Mouse (Mus musculus) spleen, adult 2 months (tissue): Measurements from ENCODE around the gene Trdn. TPM values are rescaled to one million over a fixed set of nuclear protein-coding genes. Genes with fewer than 3 reads are reported as not detected.

ENCODE experiments used
- DNase-seq, 2 experiments: peaks; one replicate each; pipeline versions ENCODE4 v3.0.0 to v3.0.0-alpha.2; 2012 to 2021; ENCODE audit warnings: low spot score in 2 of 2, low read depth in 1 of 2
- H3K27ac ChIP-seq: fragments of 200-500 bp; 2 replicates; pipeline ENCODE4 v1.5.1; 2012; ENCODE audit warnings: low read length, inconsistent platforms; ENCODE audit not compliant: insufficient read depth
- H3K27me3 ChIP-seq: fragments of 200-500 bp; 2 replicates; pipeline ENCODE4 v1.6.1; 2012; ENCODE audit warnings: mild to moderate bottlenecking, moderate library complexity, low read length, inconsistent platforms; ENCODE audit not compliant: control insufficient read depth, insufficient read depth
- H3K36me3 ChIP-seq: fragments of 200-500 bp; 2 replicates; pipeline ENCODE4 v1.6.1; 2012; ENCODE audit warnings: mild to moderate bottlenecking, low read length, inconsistent platforms; ENCODE audit not compliant: control insufficient read depth, insufficient read depth
- H3K4me1 ChIP-seq: fragments of 200-500 bp; 2 replicates; pipeline ENCODE4 v1.6.1; 2011; ENCODE audit warnings: inconsistent platforms; ENCODE audit not compliant: control insufficient read depth, insufficient read depth, insufficient read length
- H3K4me3 ChIP-seq: fragments of 200-500 bp; 2 replicates; pipeline ENCODE4 v1.5.1; 2011; ENCODE audit warnings: mild to moderate bottlenecking, inconsistent platforms; ENCODE audit not compliant: insufficient read depth, insufficient read length; ENCODE audit errors: extremely low read depth
- CTCF ChIP-seq: fragments of 200-500 bp; IDR thresholded peaks from 2 replicates; pipeline ENCODE4 v1.5.1; 2011; ENCODE audit warnings: mild to moderate bottlenecking, inconsistent platforms; ENCODE audit not compliant: insufficient read depth, insufficient read length, insufficient replicate concordance; ENCODE audit errors: extremely low read depth
- POLR2A ChIP-seq: fragments of 200-500 bp; IDR thresholded peaks from 2 replicates; pipeline ENCODE4 v1.6.1; 2011; ENCODE audit warnings: low read depth, low read length, inconsistent platforms
- WGBS: fragments of 180-500 bp; shearing (Covaris S2); methylation state at CpG from one replicate; pipeline ENCODE4 v1.1.7; 2018; 5-methylcytosine and 5-hydroxymethylcytosine counted together
- polyA plus RNA-seq: library from polyadenylated mRNA; depleted of rRNA; stranded (reverse); fragments of >200 nt; gene quantifications from 2 replicates; pipeline ENCODE4 v1.2.3, GENCODE M21; 2012; rRNA removed

Gene Trdn
- polyA plus RNA-seq, result 0.11 TPM in 1 of 2 replicates, not detected in the other

GRCm38 (mm10) chr10:33080254-33080653 is at the start of gene Trdn:
Gene Trdn, plus strand, starts transcription at chr10:33080554.
- H3K4me3 ChIP-seq, result no peak within 1 kb of the TSS
- no peak within 1 kb of the TSS for H3K27ac ChIP-seq
- TF ChIP-seq POLR2A (no peak), CTCF (no peak)

GRCm38 (mm10) chr10:33060771-33061170 is 19.6 kb upstream of the Trdn start:
- no peaks in the 10 kb centered on the region for H3K4me1 ChIP-seq
- WGBS, result 71% methylated on average over 1 of the region's 1 CpGs
- H3K27me3 ChIP-seq, result no peaks in the 10 kb centered on the region
- DNase-seq, result no peak
- no peak for TF ChIP-seq POLR2A
- TF ChIP-seq CTCF, result no peak
- H3K36me3 ChIP-seq, result no peaks in the 10 kb centered on the region
- H3K27ac ChIP-seq, result no peak overlapping the region
- H3K4me3 ChIP-seq, result no peak overlapping the region

More at GRCm38 (mm10) chr10:33080254-33080653, at the start of gene Trdn:
- no peak for DNase-seq
- H3K36me3 ChIP-seq, result no peaks in the 10 kb centered on the region
- no peaks in the 10 kb centered on the region for H3K27me3 ChIP-seq
- H3K4me1 ChIP-seq, result no peaks in the 10 kb centered on the region
- 82% methylated on average over 1 of the region's 1 CpGs for WGBS

GRCm38 (mm10) chr10:33065566-33065965 is 14.8 kb upstream of the Trdn start:
- Histone ChIP-seq H3K4me3 (no peak overlapping the region), H3K27me3 (no peaks in the 10 kb centered on the region), H3K27ac (no peak overlapping the region), H3K36me3 (no peaks in the 10 kb centered on the region), H3K4me1 (no peaks in the 10 kb centered on the region)
- WGBS, result 89% methylated on average over 1 of the region's 1 CpGs
- no peak for TF ChIP-seq POLR2A
- TF ChIP-seq CTCF, result no peak
- no peak for DNase-seq

- H3K4me3 ChIP-seq, result no peak overlapping the region
- no peaks in the 10 kb centered on the region for H3K36me3 ChIP-seq
- H3K27ac ChIP-seq, result no peak overlapping the region
- TF ChIP-seq CTCF (no peak), POLR2A (no peak)
- no peak for DNase-seq
- no peaks in the 10 kb centered on the region for H3K4me1 ChIP-seq
- 71% methylated on average over 3 of the region's 3 CpGs for WGBS
- no peaks in the 10 kb centered on the region for H3K27me3 ChIP-seq
These were observed 7.2 kb upstream of the Trdn start for GRCm38 (mm10) chr10:33073126-33073525.

GRCm38 (mm10) chr10:33082151-33082844 is 1.9 kb downstream of the Trdn start:
- H3K36me3 ChIP-seq, result no peaks in the 10 kb centered on the region
- DNase-seq, result no peak
- no peak overlapping the region for H3K4me3 ChIP-seq
- no peak overlapping the region for H3K27ac ChIP-seq
- TF ChIP-seq POLR2A (no peak), CTCF (no peak)
- WGBS, result 53% methylated on average over 2 of the region's 2 CpGs
- no peaks in the 10 kb centered on the region for H3K4me1 ChIP-seq
- H3K27me3 ChIP-seq, result no peaks in the 10 kb centered on the region

- H3K4me3 ChIP-seq, result no peak overlapping the region
- H3K36me3 ChIP-seq, result no peaks in the 10 kb centered on the region
- 83% methylated on average over 1 of the region's 1 CpGs for WGBS
- no peak overlapping the region for H3K27ac ChIP-seq
- TF ChIP-seq POLR2A (no peak), CTCF (no peak)
- no peaks in the 10 kb centered on the region for H3K27me3 ChIP-seq
- no peak for DNase-seq
- H3K4me1 ChIP-seq, result no peaks in the 10 kb centered on the region
These were observed 2.7 kb downstream of the Trdn start for GRCm38 (mm10) chr10:33082961-33083626.
